Mouse (Mus musculus): ENCODE results near the gene Camk1d. TPM values are rescaled to one million over a fixed set of nuclear protein-coding genes. Genes with fewer than 3 reads are reported as not detected.
"Not testable (repeated sequence)": the region's sequence is repeated elsewhere in the genome, so short reads cannot be mapped to it uniquely, and the experiment has no call there.

Gene Camk1d
- polyA plus RNA-seq, 1 experiment = 1.4 TPM

- Histone ChIP-seq H3K27me3 (ENCODE audit: control insufficient read depth, insufficient read depth, low read length) (no peaks in the 10 kb centered on the region), H3K27ac (ENCODE audit: control insufficient read depth, insufficient read depth, low read depth, low read length) (no peak overlapping the region)
- TF ChIP-seq CTCF (IDR thresholded peaks at IDR 0.05; ENCODE audit: control insufficient read depth, insufficient read depth, insufficient replicate concordance, low read depth, low read length) (no peak), POLR2A (IDR thresholded peaks at IDR 0.05; ENCODE audit: control insufficient read depth, low read depth, low read length) (no peak)
Measured at GRCm38 (mm10) chr2:5602044-5602443, 112.3 kb downstream of the Camk1d start.

GRCm38 (mm10) chr2:5601243-5601642 lies 113.1 kb downstream of the Camk1d start:
- not testable (repeated sequence) for H3K27ac ChIP-seq (ENCODE audit: control insufficient read depth, insufficient read depth, low read depth, low read length); H3K27me3 ChIP-seq (ENCODE audit: control insufficient read depth, insufficient read depth, low read length); H3K4me3 ChIP-seq (ENCODE audit: control insufficient read depth, low read depth, low read length)

More at GRCm38 (mm10) chr2:5602044-5602443, 112.3 kb downstream of the Camk1d start:
- Histone ChIP-seq H3K36me3 (ENCODE audit: control insufficient read depth, insufficient read depth, low read length) (no peaks in the 10 kb centered on the region), H3K4me3 (ENCODE audit: control insufficient read depth, low read depth, low read length) (no peak overlapping the region), H3K4me1 (ENCODE audit: control insufficient read depth, insufficient read depth, low read length) (no peaks in the 10 kb centered on the region)

GRCm38 (mm10) chr2:5600183-5600962 lies 113.9 kb downstream of the Camk1d start:
- Histone ChIP-seq H3K4me3 (ENCODE audit: control insufficient read depth, low read depth, low read length) (no peak overlapping the region), H3K4me1 (ENCODE audit: control insufficient read depth, insufficient read depth, low read length) (no peaks in the 10 kb centered on the region), H3K27me3 (ENCODE audit: control insufficient read depth, insufficient read depth, low read length) (no peaks in the 10 kb centered on the region), H3K36me3 (ENCODE audit: control insufficient read depth, insufficient read depth, low read length) (no peaks in the 10 kb centered on the region), H3K27ac (ENCODE audit: control insufficient read depth, insufficient read depth, low read depth, low read length) (no peak overlapping the region)
- TF ChIP-seq CTCF (IDR thresholded peaks at IDR 0.05; ENCODE audit: control insufficient read depth, insufficient read depth, insufficient replicate concordance, low read depth, low read length) (no peak), POLR2A (IDR thresholded peaks at IDR 0.05; ENCODE audit: control insufficient read depth, low read depth, low read length) (no peak)

More at GRCm38 (mm10) chr2:5601243-5601642, 113.1 kb downstream of the Camk1d start:
- H3K36me3 ChIP-seq (ENCODE audit: control insufficient read depth, insufficient read depth, low read length); H3K4me1 ChIP-seq (ENCODE audit: control insufficient read depth, insufficient read depth, low read length): not testable (repeated sequence)

- TF ChIP-seq CTCF (IDR thresholded peaks at IDR 0.05; ENCODE audit: control insufficient read depth, insufficient read depth, insufficient replicate concordance, low read depth, low read length) (no peak), POLR2A (IDR thresholded peaks at IDR 0.05; ENCODE audit: control insufficient read depth, low read depth, low read length) (no peak)
- no peaks in the 10 kb centered on the region for H3K36me3 ChIP-seq (ENCODE audit: control insufficient read depth, insufficient read depth, low read length)
- no peak overlapping the region for H3K4me3 ChIP-seq (ENCODE audit: control insufficient read depth, low read depth, low read length)
- no peaks in the 10 kb centered on the region for H3K4me1 ChIP-seq (ENCODE audit: control insufficient read depth, insufficient read depth, low read length)
- no peak overlapping the region for H3K27ac ChIP-seq (ENCODE audit: control insufficient read depth, insufficient read depth, low read depth, low read length)
- H3K27me3 ChIP-seq (ENCODE audit: control insufficient read depth, insufficient read depth, low read length) = no peaks in the 10 kb centered on the region
Measured at GRCm38 (mm10) chr2:5599713-5600112, 114.6 kb downstream of the Camk1d start.

- Histone ChIP-seq H3K27ac (ENCODE audit: control insufficient read depth, insufficient read depth, low read depth, low read length) (no peak overlapping the region), H3K4me1 (ENCODE audit: control insufficient read depth, insufficient read depth, low read length) (no peaks in the 10 kb centered on the region), H3K4me3 (ENCODE audit: control insufficient read depth, low read depth, low read length) (no peak overlapping the region), H3K27me3 (ENCODE audit: control insufficient read depth, insufficient read depth, low read length) (no peaks in the 10 kb centered on the region), H3K36me3 (ENCODE audit: control insufficient read depth, insufficient read depth, low read length) (no peaks in the 10 kb centered on the region)
- TF ChIP-seq CTCF (IDR thresholded peaks at IDR 0.05; ENCODE audit: control insufficient read depth, insufficient read depth, insufficient replicate concordance, low read depth, low read length) (no peak), POLR2A (IDR thresholded peaks at IDR 0.05; ENCODE audit: control insufficient read depth, low read depth, low read length) (no peak)
Measured at GRCm38 (mm10) chr2:5598533-5598932, 115.8 kb downstream of the Camk1d start.

- Histone ChIP-seq H3K27ac (ENCODE audit: control insufficient read depth, insufficient read depth, low read depth, low read length) (no peak overlapping the region), H3K27me3 (ENCODE audit: control insufficient read depth, insufficient read depth, low read length) (no peaks in the 10 kb centered on the region), H3K36me3 (ENCODE audit: control insufficient read depth, insufficient read depth, low read length) (no peaks in the 10 kb centered on the region), H3K4me1 (ENCODE audit: control insufficient read depth, insufficient read depth, low read length) (no peaks in the 10 kb centered on the region), H3K4me3 (ENCODE audit: control insufficient read depth, low read depth, low read length) (no peak overlapping the region)
- TF ChIP-seq POLR2A (IDR thresholded peaks at IDR 0.05; ENCODE audit: control insufficient read depth, low read depth, low read length) = no peak
Measured at GRCm38 (mm10) chr2:5596882-5597281, 117.4 kb downstream of the Camk1d start.

GRCm38 (mm10) chr2:5595356-5596191 lies 118.7 kb downstream of the Camk1d start:
- TF ChIP-seq CTCF (IDR thresholded peaks at IDR 0.05; ENCODE audit: control insufficient read depth, insufficient read depth, insufficient replicate concordance, low read depth, low read length) (no peak), POLR2A (IDR thresholded peaks at IDR 0.05; ENCODE audit: control insufficient read depth, low read depth, low read length) (no peak)
- Histone ChIP-seq H3K27me3 (ENCODE audit: control insufficient read depth, insufficient read depth, low read length) (no peaks in the 10 kb centered on the region), H3K27ac (ENCODE audit: control insufficient read depth, insufficient read depth, low read depth, low read length) (no peak overlapping the region), H3K36me3 (ENCODE audit: control insufficient read depth, insufficient read depth, low read length) (no peaks in the 10 kb centered on the region), H3K4me1 (ENCODE audit: control insufficient read depth, insufficient read depth, low read length) (no peaks in the 10 kb centered on the region), H3K4me3 (ENCODE audit: control insufficient read depth, low read depth, low read length) (no peak overlapping the region)

Measured in testis, adult 2 months (tissue).